Mouse (Mus musculus) cerebellum, adult 2 months (tissue): Measurements from ENCODE around the gene Ide.

Experiments used
- CTCF ChIP-seq: fragments of 200-500 bp; IDR thresholded peaks from 2 replicates; pipeline ENCODE4 v1.5.1; 2011; ENCODE audit warnings: low read depth, mild to moderate bottlenecking, control low read depth, low read length, moderate library complexity, borderline replicate concordance; ENCODE audit not compliant: insufficient read depth
- POLR2A ChIP-seq: fragments of 200-500 bp; IDR thresholded peaks from 2 replicates; pipeline ENCODE4 v1.6.1; 2011; ENCODE audit warnings: low read length, control low read depth, borderline replicate concordance; ENCODE audit not compliant: insufficient read depth

- TF ChIP-seq CTCF (no peak), POLR2A (no peak)
Measured at GRCm38 (mm10) chr19:37284775-37285174, 52.9 kb downstream of the Ide start.
